Mouse (Mus musculus) layer of hippocampus, adult 2 months (tissue): ENCODE data around the gene 1700025G04Rik. TPM values are rescaled to one million over a fixed set of nuclear protein-coding genes. Genes with fewer than 3 reads are reported as not detected.

Experiments
- DNase-seq, 2 experiments: peaks; one replicate each; pipeline ENCODE4 v3.0.0; 2022; ENCODE audit warnings: low spot score in 2 of 2
- H3K27ac ChIP-seq: fragments of 200-600 bp; 2 replicates; pipeline ENCODE4 v1.8.1; 2022
- H3K4me3 ChIP-seq: fragments of 200-600 bp; 2 replicates; pipeline ENCODE4 v1.8.1; 2022; ENCODE audit warnings: mild to moderate bottlenecking
- CTCF ChIP-seq: fragments of 200-600 bp; conservative IDR thresholded peaks from 2 replicates; pipeline ENCODE4 v1.8.1; 2022; ENCODE audit warnings: antibody characterized with exemption, mild to moderate bottlenecking, moderate library complexity
- total RNA-seq, 2 experiments: library from RNA; stranded (reverse); gene quantifications; 2 replicates each; pipeline ENCODE4 v1.2.3; 2021

1700025G04Rik gene
- total RNA-seq, 2 experiments from 2014 or later, result 74.2 to 76.0 TPM

GRCm38 (mm10) chr1:152018322-152018721 lies 71.6 kb downstream of the 1700025G04Rik start:
- no peak for TF ChIP-seq CTCF
- DNase-seq, result no peak
- H3K4me3 ChIP-seq, result no peak overlapping the region
- 0 out of 2 replicates have a peak overlapping the region, but pooled peaks have one; percentile 5 for H3K27ac ChIP-seq

- no peak overlapping the region for H3K4me3 ChIP-seq
- DNase-seq, result no peak
- TF ChIP-seq CTCF, result no peak
- no peak overlapping the region for H3K27ac ChIP-seq
Measured at GRCm38 (mm10) chr1:152016663-152017062, 73.3 kb downstream of the 1700025G04Rik start.

GRCm38 (mm10) chr1:152015555-152016125 lies 74.3 kb downstream of the 1700025G04Rik start:
- H3K4me3 ChIP-seq, result no peak overlapping the region
- H3K27ac ChIP-seq, result no peak overlapping the region
- no peak for DNase-seq
- no peak for TF ChIP-seq CTCF

GRCm38 (mm10) chr1:152011741-152012140 lies 78.2 kb downstream of the 1700025G04Rik start:
- H3K4me3 ChIP-seq, result no peak overlapping the region
- DNase-seq, result no peak
- H3K27ac ChIP-seq, result no peak overlapping the region
- no peak for TF ChIP-seq CTCF

- Histone ChIP-seq H3K4me3 (no peak overlapping the region), H3K27ac (no peak overlapping the region)
- DNase-seq, result no peak
- no peak for TF ChIP-seq CTCF
Measured at GRCm38 (mm10) chr1:152010251-152010980, 79.5 kb downstream of the 1700025G04Rik start.

- TF ChIP-seq CTCF, result no peak
Measured at GRCm38 (mm10) chr1:152008473-152008991, 81.4 kb downstream of the 1700025G04Rik start.

GRCm38 (mm10) chr1:152006529-152006928 lies 83.4 kb downstream of the 1700025G04Rik start:
- Histone ChIP-seq H3K4me3 (no peak overlapping the region), H3K27ac (no peak overlapping the region)
- DNase-seq, result no peak
- TF ChIP-seq CTCF, result no peak

More at GRCm38 (mm10) chr1:152008473-152008991, 81.4 kb downstream of the 1700025G04Rik start:
- Histone ChIP-seq H3K27ac (peak overlapping the region; percentile 47; the same call in 1 of the 2 replicates), H3K4me3 (no peak overlapping the region)
- DNase-seq, result peak in 1 of 2 experiments; percentile 25

GRCm38 (mm10) chr1:152004509-152004908 lies 85.4 kb downstream of the 1700025G04Rik start:
- no peak for TF ChIP-seq CTCF
- peak in 1 of 2 experiments; percentile 27 for DNase-seq
- Histone ChIP-seq H3K27ac (peak overlapping the region; percentile 58; the same call in 1 of the 2 replicates), H3K4me3 (no peak overlapping the region)

- no peak for DNase-seq
- TF ChIP-seq CTCF, result no peak
- Histone ChIP-seq H3K4me3 (no peak overlapping the region), H3K27ac (no peak overlapping the region)
Measured at GRCm38 (mm10) chr1:152000461-152000860, 89.5 kb downstream of the 1700025G04Rik start.

- no peak for TF ChIP-seq CTCF
- peak in 1 of 2 experiments; percentile 19 for DNase-seq
- H3K4me3 ChIP-seq, result no peak overlapping the region
- peak overlapping the region; percentile 62 for H3K27ac ChIP-seq
Measured at GRCm38 (mm10) chr1:151999424-151999842, 90.5 kb downstream of the 1700025G04Rik start.

GRCm38 (mm10) chr1:151998721-151999206 lies 91.2 kb downstream of the 1700025G04Rik start:
- TF ChIP-seq CTCF, result no peak
- no peak overlapping the region for H3K4me3 ChIP-seq
- peak overlapping the region; percentile 62; the same call in 1 of the 2 replicates for H3K27ac ChIP-seq
- DNase-seq, result no peak

GRCm38 (mm10) chr1:151997591-151997990 lies 92.3 kb downstream of the 1700025G04Rik start:
- TF ChIP-seq CTCF, result no peak

More at GRCm38 (mm10) chr1:151997591-151997990, 92.3 kb downstream of the 1700025G04Rik start:
- Histone ChIP-seq H3K4me3 (no peak overlapping the region), H3K27ac (no peak overlapping the region)
- no peak for DNase-seq
